Mouse (Mus musculus): Measurements from ENCODE around the gene Inip. TPM values are rescaled to one million over a fixed set of nuclear protein-coding genes. Genes with fewer than 3 reads are reported as not detected.

The Inip gene
- total and polyA plus RNA-seq, 2 experiments from 2014 or later: 20.8 to 35.8 TPM

GRCm38 (mm10) chr4:59780568-59780967 lies 20.8 kb downstream of the Inip start:
- DNase-seq (ENCODE audit: low spot score): peak; percentile 75
- Histone ChIP-seq H3K36me3 (ENCODE audit: insufficient read depth, low read length) (no peaks in the 10 kb centered on the region), H3K4me3 (ENCODE audit: low read depth, low read length) (no peak overlapping the region), H3K27ac (ENCODE audit: low read depth, low read length) (no peak overlapping the region), H3K9ac (replicated peaks; ENCODE audit: low read length, poor library complexity, severe bottlenecking) (no peak overlapping the region), H3K4me1 (ENCODE audit: insufficient read depth, low read length) (peaks cover 5% of the 10 kb centered on the region), H3K27me3 (ENCODE audit: insufficient read depth, low read length) (no peaks in the 10 kb centered on the region), H3K9me3 (ENCODE audit: low read length) (no peaks in the 10 kb centered on the region), H3K4me2 (ENCODE audit: low read depth, low read length, poor library complexity, severe bottlenecking) (no peak overlapping the region)
- ATAC-seq (ENCODE audit: low FRiP score): no peak
- 12% methylated on average over 1 of the region's 1 CpGs for WGBS
- TF ChIP-seq CTCF (IDR thresholded peaks at IDR 0.05): peak; percentile 80

- H3K27me3 ChIP-seq (ENCODE audit: insufficient read depth, low read length): no peaks in the 10 kb centered on the region
- H3K27ac ChIP-seq (ENCODE audit: low read depth, low read length): no peak overlapping the region
- DNase-seq (ENCODE audit: low spot score) (no peak), ATAC-seq (ENCODE audit: low FRiP score) (no peak)
- H3K9me3 ChIP-seq (ENCODE audit: low read length): no peaks in the 10 kb centered on the region
- H3K36me3 ChIP-seq (ENCODE audit: insufficient read depth, low read length): no peaks in the 10 kb centered on the region
- H3K4me1 ChIP-seq (ENCODE audit: insufficient read depth, low read length): peaks cover 4% of the 10 kb centered on the region
- no peak overlapping the region for H3K9ac ChIP-seq (replicated peaks; ENCODE audit: low read length, poor library complexity, severe bottlenecking)
- TF ChIP-seq CTCF (IDR thresholded peaks at IDR 0.05): no peak
- 76% methylated on average over 3 of the region's 3 CpGs for WGBS
- no peak overlapping the region for H3K4me2 ChIP-seq (ENCODE audit: low read depth, low read length, poor library complexity, severe bottlenecking)
- no peak overlapping the region for H3K4me3 ChIP-seq (ENCODE audit: low read depth, low read length)
Measured at GRCm38 (mm10) chr4:59777828-59778227, 23.6 kb downstream of the Inip start.

GRCm38 (mm10) chr4:59772171-59772879 lies 29.1 kb downstream of the Inip start:
- Histone ChIP-seq H3K4me1 (ENCODE audit: insufficient read depth, low read length) (no peaks in the 10 kb centered on the region), H3K9ac (replicated peaks; ENCODE audit: low read length, poor library complexity, severe bottlenecking) (no peak overlapping the region), H3K9me3 (ENCODE audit: low read length) (no peaks in the 10 kb centered on the region), H3K4me2 (ENCODE audit: low read depth, low read length, poor library complexity, severe bottlenecking) (no peak overlapping the region), H3K36me3 (ENCODE audit: insufficient read depth, low read length) (peaks cover 14% of the 10 kb centered on the region), H3K27ac (ENCODE audit: low read depth, low read length) (no peak overlapping the region), H3K4me3 (ENCODE audit: low read depth, low read length) (no peak overlapping the region), H3K27me3 (ENCODE audit: insufficient read depth, low read length) (no peaks in the 10 kb centered on the region)
- ATAC-seq (ENCODE audit: low FRiP score) (no peak), DNase-seq (ENCODE audit: low spot score) (no peak)
- WGBS: 40% methylated on average over 17 of the region's 17 CpGs
- TF ChIP-seq CTCF (IDR thresholded peaks at IDR 0.05): no peak

- no peak overlapping the region for H3K9ac ChIP-seq (replicated peaks; ENCODE audit: low read length, poor library complexity, severe bottlenecking)
- ATAC-seq (ENCODE audit: low FRiP score): no peak
- no peak for TF ChIP-seq CTCF (IDR thresholded peaks at IDR 0.05)
Measured at GRCm38 (mm10) chr4:59767717-59768116, 33.7 kb downstream of the Inip start.

GRCm38 (mm10) chr4:59765385-59766005 lies 35.9 kb downstream of the Inip start:
- ATAC-seq (ENCODE audit: low FRiP score) (0 out of 2 replicates have a peak, but pooled peaks have one; percentile 55), DNase-seq (ENCODE audit: low spot score) (peak; percentile 65)
- TF ChIP-seq CTCF (IDR thresholded peaks at IDR 0.05): no peak
- 27% methylated on average over 7 of the region's 7 CpGs for WGBS
- peaks cover 5% of the 10 kb centered on the region; the same call in 1 of the 2 replicates for H3K36me3 ChIP-seq (ENCODE audit: insufficient read depth, low read length)
- no peak overlapping the region for H3K4me3 ChIP-seq (ENCODE audit: low read depth, low read length)
- no peaks in the 10 kb centered on the region for H3K9me3 ChIP-seq (ENCODE audit: low read length)
- H3K27me3 ChIP-seq (ENCODE audit: insufficient read depth, low read length): no peaks in the 10 kb centered on the region
- H3K4me2 ChIP-seq (ENCODE audit: low read depth, low read length, poor library complexity, severe bottlenecking): no peak overlapping the region
- no peak overlapping the region for H3K9ac ChIP-seq (replicated peaks; ENCODE audit: low read length, poor library complexity, severe bottlenecking)
- peak overlapping the region; percentile 26; the same call in 1 of the 2 replicates for H3K27ac ChIP-seq (ENCODE audit: low read depth, low read length)
- H3K4me1 ChIP-seq (ENCODE audit: insufficient read depth, low read length): no peaks in the 10 kb centered on the region

More at GRCm38 (mm10) chr4:59767717-59768116, 33.7 kb downstream of the Inip start:
- peaks cover 14% of the 10 kb centered on the region for H3K36me3 ChIP-seq (ENCODE audit: insufficient read depth, low read length)
- no peak for DNase-seq (ENCODE audit: low spot score)
- no peaks in the 10 kb centered on the region for H3K4me1 ChIP-seq (ENCODE audit: insufficient read depth, low read length)
- H3K4me2 ChIP-seq (ENCODE audit: low read depth, low read length, poor library complexity, severe bottlenecking): no peak overlapping the region
- no peaks in the 10 kb centered on the region for H3K9me3 ChIP-seq (ENCODE audit: low read length)
- 97% methylated on average over 2 of the region's 2 CpGs for WGBS
- no peaks in the 10 kb centered on the region for H3K27me3 ChIP-seq (ENCODE audit: insufficient read depth, low read length)
- H3K4me3 ChIP-seq (ENCODE audit: low read depth, low read length): no peak overlapping the region
- H3K27ac ChIP-seq (ENCODE audit: low read depth, low read length): no peak overlapping the region

- ATAC-seq (ENCODE audit: low FRiP score): no peak
- no peak for TF ChIP-seq CTCF (IDR thresholded peaks at IDR 0.05)
Measured at GRCm38 (mm10) chr4:59764950-59765349, 36.4 kb downstream of the Inip start.

More at GRCm38 (mm10) chr4:59764950-59765349, 36.4 kb downstream of the Inip start:
- Histone ChIP-seq H3K4me2 (ENCODE audit: low read depth, low read length, poor library complexity, severe bottlenecking) (no peak overlapping the region), H3K36me3 (ENCODE audit: insufficient read depth, low read length) (0 out of 2 replicates have a peak, but pooled peaks cover under 1% of the 10 kb centered on the region), H3K27ac (ENCODE audit: low read depth, low read length) (peak overlapping the region; percentile 26; the same call in 1 of the 2 replicates), H3K9ac (replicated peaks; ENCODE audit: low read length, poor library complexity, severe bottlenecking) (no peak overlapping the region), H3K4me3 (ENCODE audit: low read depth, low read length) (no peak overlapping the region), H3K9me3 (ENCODE audit: low read length) (no peaks in the 10 kb centered on the region), H3K27me3 (ENCODE audit: insufficient read depth, low read length) (no peaks in the 10 kb centered on the region), H3K4me1 (ENCODE audit: insufficient read depth, low read length) (no peaks in the 10 kb centered on the region)
- DNase-seq (ENCODE audit: low spot score): no peak
- WGBS: 70% methylated on average over 7 of the region's 7 CpGs

Measured in midbrain, postnatal 0 days (tissue).